Mouse (Mus musculus): ENCODE measurements around the gene Bahcc1.

Gene Bahcc1

DNA sequence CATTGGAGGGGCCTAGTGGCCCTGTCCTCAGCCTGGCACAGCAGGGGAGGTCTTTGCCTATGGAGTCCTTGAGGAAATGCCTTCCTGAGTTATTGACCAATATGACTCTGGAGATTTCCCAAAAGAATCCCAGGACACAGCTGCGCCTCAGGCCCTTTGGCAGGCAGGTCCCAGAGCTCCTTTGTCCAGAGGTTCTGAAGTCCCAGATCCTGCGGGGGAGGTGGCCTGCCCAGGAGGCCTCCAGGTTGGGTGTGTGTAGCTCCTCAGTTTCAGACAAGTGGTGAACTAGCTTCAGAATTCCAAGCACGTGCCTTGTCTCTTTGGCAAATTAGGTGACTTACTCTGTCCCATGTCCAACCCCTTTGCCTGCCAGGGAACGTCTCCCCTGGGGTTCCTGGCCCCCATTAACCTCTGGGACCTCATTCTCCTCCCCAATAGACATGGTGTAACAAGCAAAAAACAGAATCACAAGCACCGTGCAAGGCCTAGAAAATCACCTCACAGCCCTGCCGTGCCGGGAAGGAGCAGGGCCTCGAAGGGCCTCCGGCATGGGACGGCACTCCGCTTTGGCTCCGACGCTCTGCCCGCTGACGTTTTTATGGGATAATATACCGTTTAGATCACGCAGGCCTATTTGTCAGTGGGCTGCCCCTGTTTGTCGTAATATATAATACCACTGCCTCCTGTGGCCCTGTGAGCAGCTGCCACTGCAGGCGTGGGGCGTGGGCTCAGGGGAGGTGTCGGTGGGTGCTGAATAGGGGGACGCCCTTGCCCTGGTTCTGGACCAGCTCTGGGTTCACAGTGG is 10.2 kb downstream of the Bahcc1 start:
- no peak for DNase-seq (ENCODE audit: low spot score)

DNA sequence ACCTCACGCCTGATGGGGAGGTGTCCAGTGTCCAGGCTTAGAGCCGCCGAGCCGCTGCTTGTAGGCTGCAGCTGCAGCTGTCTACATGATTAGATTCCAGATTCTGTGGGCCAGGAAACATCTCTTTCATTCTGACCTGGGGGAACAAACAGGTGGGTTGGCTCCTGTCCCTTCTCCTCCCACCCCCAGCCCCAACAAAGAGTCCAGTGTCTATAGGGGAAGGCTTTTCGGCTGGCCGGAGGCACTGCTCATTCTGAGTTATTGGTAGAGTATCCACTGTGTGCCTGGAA is 10.7 kb downstream of the Bahcc1 start:
- no peak for DNase-seq (ENCODE audit: low spot score)

DNA sequence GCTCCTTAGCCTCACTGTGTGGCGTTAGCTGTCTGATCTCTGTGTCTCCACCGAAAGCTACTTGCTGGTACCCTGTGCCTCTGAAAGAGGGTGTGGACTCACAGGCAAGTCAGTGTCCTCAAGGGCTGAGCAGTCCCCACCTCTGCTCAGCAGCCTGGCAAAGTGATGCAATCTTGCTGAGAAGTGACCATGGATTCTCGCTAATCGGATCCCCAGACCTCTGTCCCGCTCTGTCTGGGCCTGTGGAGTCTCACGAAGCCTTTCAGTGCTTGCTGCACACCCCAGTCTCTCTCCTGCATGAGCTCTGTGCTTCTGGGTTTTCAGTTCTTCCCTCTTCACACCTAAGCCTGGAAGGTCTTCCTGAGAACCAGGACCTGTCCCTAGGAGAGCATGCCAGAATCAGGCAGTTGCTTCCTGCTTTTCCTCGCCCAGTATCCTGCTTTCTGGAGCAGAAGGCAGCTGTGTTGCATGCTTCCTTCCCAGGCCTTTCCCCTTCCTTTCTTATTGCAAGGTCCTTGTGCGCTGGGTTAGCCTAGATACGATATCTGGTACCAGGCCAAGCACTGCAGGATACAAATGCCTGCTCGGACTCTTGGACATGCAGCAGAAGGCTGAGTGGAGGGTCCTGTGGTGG is 15.5 kb downstream of the Bahcc1 start:
- no peak for DNase-seq (ENCODE audit: low spot score)

DNA sequence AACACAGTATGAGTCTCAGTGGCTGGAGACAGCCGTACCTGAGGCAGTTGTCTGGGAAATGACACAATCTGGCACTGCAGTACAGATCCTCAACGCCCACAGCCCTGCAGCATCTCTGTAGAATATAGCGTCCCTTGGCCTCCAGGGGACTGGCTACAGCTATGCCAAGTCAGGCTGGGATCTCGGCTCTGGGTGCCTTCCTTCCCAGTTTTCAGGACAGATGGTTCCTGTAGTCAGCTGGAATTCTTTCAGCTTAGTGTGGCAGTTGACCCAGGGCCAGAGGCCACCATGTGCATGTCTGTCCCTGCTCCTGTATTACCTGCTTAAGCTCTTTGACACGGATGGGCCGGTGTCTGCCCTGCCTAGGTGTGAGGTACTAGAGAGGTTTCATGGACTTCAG is 16.2 kb downstream of the Bahcc1 start:
- no peak for DNase-seq (ENCODE audit: low spot score)

DNA sequence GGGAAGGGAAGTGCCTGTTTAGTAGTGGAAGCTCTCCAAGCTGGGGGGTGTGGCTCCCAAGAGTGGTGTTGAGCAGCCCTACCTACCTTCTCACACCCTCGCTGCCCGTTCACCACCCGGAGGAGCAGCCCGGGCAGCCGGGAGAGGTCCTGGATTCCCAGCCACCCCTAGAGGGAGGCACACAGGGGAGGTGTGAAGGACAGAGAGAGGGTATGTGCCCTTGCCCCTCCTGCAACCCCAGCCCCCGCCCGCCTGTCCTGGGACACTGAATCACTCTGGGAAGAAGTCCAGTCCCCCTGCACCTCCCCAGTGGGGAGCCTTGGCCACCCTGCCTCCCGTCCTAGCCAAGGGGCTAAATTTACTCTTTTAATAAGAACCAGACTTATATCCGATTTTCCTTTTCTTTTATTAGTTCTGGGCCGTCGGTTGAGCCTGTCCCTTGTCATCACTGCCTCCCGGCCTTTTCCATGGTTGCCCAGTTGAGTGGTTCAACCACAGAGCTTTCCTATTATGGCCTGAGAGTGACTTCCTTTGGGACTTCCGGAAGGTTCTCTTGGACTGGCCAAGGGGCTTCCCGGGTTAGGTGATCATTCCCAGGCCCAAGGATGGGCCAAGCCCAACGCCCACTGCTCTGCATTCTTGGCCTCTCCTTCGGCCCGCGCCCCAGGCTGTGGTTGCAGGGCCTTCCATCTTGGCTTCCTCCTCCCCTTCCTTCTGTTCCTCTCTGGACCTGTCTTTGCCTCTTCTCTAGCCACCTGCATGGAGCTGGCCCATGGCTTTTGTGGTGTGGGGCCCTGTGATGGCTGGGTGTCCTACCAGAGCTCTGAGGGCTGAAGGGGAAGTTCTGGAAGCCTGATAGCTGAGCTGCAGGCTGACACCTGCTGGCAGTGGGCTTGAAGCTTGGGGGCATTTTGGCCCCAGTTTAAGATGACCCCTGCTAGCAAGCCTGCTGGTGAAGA is 18.5 kb downstream of the Bahcc1 start:
- DNase-seq (ENCODE audit: low spot score) = no peak

DNA sequence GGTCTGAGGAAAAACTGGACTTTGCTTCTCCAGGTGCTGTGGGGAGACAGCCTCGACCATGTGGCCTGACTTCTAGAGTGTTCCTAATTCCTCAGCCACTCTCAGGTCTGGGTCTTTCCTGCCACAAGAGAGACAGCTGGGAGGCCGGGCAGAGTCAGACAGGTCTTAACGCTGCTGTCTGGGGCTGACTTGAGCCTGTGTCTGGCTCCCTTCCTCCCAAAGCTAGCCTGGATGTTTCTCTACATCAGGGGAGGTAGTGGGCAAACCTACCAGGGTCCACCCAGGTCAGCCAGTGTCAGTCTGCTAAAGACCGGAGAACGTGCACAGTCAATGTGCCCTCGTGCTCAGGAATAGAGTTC is 19.2 kb downstream of the Bahcc1 start:
- DNase-seq (ENCODE audit: low spot score) = no peak

DNA sequence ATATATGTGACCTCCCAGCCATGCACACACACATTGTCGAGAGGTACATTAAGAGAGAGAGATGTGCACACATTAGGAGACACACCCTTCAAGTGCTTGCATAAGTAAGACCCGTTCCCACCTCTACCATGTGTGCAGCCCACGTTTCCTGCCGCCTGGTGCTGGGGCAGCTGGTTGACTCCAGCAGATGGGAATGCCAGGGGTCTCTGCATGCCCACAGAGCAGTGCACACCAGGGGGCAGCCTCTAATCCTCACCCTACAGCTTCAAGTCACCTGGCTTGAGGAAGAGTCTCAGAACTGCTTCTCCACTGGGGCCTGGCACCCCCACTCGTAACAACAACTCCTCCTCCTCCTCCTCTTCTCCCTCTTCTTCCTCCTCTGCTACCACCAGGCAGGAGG is 19.7 kb downstream of the Bahcc1 start:
- DNase-seq (ENCODE audit: low spot score) = no peak

DNA sequence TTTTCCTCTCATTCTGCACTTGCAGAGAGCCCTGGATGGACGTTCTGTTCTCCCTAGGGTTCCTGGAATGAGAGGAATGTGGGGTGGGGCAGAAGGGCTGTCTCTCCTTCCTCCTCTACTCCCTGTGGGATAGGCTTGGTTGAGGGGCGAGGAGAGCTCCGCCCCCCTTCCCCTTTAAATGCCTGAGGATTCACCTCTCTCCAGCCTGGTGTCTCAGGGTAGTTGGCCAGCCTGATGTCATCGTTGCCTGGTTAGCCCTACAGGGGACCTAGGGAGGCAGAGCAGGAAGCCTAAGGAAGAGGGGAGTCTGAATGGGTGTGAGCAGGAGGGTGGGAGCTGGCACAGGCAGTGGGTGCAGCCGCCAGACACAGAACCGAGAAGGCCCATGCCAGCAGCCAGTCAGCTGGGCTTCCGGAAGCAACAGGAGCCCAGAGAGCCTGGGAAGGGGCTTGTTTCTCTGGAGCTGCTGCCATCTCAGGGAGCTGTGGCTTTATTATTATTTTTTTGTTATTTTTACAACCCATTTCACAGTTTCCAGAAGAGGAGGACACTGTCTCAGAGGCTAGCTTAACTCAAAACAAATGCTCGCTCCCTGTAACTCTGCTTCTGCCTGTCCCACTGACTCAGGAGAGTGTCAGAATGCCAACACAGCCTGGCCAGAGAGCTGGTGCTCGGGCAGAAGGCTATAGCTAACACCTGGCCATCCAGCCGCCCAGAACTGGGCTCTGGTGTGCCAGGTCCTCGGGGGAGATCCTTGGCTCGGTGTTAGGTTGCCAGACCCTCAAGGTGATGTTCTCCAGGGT is 20.3 kb downstream of the Bahcc1 start:
- DNase-seq (ENCODE audit: low spot score) = no peak

DNA sequence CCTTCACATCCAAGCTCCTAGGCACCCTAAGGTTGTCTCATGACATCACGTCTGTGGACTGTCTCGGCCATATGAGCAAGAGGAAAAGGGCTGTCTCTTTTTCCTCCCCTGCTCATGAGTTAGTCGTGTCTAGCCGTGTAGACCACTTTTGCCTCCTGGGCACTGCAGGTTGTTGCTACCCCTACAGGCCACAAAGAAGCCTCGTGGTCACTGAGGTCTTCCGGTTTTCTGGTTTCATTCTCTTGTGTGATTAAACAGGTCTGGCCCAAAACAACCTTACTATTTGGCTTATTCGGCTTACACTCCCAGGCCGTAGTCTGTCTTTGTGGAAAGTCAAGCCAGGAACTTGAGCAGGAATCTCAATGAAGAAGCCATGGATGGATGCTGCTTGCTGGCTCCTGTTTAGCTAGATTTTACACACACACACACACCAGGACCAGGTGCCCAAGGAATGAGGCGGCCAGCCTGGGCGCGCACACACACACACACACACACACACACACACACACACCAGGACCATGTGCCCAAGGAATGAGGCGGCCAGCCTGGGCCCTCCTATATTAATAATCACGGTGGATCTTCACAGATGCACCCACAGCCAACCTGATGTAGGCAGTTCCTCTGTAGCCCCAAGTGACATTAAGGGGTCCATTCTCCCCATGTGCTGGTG is 21.0 kb downstream of the Bahcc1 start:
- DNase-seq (ENCODE audit: low spot score) = no peak

DNA sequence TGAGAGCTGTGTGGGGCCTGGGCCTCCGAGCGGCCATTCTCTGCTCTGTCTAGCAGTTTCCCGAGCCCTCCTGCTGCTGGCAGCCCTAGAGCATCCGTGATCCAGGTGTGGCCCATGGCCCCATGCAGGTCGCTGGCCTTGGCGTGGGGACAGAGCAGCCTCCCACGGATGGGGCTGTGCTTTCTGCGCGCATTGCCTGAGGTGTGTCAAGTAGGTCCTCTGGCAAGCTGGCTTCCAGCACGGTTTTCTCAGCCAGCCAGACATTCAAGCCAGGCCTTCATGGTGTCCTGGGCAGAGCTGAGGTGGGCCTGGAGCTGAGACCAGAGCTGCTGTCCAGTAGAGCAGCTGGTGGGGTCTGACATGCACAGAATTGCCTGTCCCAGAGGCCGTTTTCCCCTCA is 21.7 kb downstream of the Bahcc1 start:
- DNase-seq (ENCODE audit: low spot score) = no peak

DNA sequence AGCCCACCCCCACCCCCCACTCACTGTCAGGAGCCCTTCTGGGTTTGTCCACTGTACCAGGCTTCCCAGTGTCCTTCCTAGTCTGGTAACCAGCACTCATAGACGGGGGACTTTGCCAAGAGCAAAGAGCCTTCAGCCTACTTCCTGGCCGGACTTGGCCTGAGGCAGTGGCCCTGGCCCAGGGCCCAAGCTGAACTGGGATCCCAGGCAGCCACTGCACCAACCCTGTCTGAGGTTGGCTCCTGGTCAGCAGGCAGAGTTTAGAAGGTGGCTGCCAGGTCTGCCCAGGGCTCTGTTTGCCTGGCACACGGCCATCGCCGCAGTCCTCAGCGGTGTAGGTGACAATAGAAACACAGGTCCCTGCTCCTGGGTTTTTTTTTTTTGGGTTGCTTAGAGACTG is 22.3 kb downstream of the Bahcc1 start:
- peak; percentile 73 for DNase-seq (ENCODE audit: low spot score)

DNA sequence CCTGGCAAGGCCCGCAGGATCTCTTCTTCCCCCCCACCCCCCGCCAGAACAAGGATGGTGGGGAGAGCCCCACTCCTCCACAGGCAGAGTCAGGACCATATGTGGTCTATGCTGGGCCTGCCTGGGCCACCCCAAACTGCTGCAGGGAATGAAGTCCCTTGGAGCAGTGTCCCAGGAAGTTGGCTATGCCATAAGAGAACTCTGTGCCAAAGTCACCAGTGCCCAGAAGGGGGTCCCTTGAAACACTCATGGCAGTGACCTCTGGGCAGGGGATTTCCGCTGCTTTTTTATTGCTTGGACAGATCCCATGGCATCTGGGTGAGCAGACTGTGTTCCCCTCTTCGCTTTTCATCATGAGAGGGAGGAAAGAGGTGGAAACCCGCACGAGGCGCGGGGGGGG is 22.8 kb downstream of the Bahcc1 start:
- DNase-seq (ENCODE audit: low spot score) = no peak

DNA sequence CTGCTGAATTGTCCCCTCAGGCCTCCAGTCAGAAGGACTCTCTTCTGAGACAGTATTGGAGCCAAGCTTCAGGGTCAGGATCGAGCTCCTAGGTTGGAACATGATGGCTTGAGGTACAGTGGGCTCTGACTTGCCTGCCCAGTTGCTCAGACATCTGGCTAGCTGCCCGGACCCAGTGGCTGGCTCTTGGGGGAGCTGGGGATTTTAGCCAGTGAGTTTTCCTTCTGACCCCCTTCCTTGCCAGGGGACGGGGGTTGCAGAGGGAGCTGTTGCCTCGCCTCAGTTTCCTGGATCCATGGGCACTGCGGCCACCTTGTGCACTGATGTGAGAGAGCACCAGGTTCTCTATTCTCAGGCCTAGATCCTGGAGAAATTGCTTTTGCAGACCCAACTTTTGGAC is 23.4 kb downstream of the Bahcc1 start:
- no peak for DNase-seq (ENCODE audit: low spot score)

DNA sequence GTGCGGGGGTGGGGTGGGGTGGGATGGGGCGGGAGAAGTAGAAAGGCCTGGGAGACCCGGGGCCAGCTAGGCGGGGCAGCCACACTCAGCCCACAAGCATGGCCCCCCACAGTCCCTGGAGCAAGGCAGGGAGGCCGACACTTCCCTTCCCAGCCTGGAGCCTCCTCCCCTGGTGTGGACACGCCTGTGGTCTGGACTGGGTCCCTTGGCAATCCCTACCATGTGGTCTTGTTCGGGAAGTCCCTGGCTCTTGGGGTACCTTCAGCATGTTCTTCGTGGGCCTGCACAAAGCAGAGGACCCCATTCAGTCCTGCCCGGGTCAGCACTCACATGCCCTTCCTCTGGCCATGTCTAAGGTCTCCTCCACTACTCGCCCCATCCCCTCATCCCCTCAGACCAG is 23.8 kb downstream of the Bahcc1 start:
- DNase-seq (ENCODE audit: low spot score) = no peak

DNA sequence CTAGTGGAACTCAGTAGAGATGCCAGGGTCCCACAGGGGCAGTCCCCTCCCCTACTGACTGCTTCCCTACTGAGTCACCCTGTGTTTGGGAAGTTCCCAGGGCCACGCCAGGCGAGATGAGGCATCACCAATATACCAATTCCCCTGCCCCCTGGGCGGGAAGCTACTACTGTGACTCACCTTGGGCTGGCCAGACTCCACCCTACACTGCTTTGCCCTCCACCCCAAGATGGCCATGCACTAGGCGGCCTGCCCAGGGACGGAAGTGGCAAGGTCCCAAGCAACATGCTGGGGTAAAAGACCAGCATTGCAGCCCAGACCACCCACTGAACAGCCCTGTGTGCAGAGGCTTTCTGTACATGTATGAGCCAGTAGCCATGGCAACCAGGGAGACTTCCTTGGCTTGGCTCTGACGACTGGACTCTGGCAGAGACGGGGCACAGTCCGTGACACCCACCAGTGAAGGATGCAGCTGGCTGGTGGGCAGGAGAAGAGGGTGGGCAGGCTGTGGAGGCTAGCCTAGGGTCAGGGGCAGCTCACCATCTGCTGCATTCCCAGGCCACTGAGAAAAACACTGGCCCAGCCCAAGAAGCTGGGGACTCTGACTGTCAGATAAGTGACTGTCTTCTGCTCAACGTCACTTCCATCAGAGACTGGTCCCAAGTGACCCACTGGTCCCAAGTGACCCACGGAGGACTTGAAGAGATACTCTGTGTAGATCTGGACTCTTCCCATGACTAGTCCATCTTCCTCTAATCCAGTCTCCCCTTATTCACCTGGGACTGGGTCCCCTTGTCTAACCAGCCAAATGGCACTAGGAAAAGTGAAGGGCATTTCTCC is 24.5 kb downstream of the Bahcc1 start:
- DNase-seq (ENCODE audit: low spot score) = no peak

DNA sequence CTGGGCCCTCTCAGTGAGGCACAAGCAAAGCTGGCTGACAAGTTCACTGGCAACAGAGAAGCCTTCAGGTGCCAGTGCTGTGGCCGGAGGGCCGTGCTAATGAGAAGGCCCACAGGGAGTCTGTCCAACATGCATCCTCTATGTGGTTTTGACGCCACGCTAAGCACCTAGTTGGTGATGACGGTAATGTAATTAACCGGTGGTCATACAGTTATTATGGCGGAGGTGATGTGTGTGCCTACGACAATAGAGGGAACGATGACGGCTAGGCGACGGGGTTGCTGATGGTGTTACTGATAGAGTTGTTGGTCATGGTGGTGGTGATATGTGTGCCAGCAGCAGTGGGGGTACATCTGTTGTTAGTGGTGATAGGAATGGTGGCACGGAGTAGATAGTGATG is 25.2 kb downstream of the Bahcc1 start:
- no peak for DNase-seq (ENCODE audit: low spot score)

DNA sequence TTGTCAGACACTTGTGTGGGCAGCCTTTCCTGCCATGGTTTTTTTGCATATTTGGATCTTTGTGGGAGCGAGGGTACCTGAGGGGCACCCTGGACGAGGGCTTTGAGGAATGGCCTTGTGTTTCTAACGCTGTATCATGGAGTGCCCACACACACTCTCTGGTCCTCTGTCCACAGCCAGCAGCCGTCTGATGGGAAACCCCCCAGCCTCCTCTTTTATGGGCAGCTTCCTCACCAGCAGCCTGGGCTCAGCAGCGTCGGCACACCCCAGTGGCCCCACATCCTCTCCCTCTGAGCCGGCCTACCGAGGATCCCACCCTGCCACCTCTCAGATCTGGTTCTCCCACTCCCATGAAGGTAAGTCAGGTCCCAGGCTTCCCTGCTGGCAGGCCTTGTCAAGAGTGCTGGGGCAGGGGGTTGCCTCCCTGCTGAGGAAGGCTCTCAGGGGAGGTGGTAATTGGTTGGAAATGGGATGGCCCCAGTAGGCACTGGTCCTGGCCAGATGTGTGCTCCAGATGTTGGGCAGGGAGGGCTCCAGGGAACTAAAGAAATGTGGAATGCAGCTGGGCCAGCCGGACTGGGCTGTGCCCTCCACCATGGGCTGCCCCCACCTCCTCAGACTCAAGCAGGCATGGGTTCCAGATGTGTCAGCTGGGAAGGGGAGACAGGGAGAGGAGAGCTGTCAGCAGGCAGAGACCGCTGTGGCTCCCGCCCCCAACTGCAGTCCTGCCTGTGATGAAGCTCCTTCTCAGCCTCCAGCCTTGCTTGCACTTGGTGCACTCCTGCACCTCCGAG is 26.3 kb downstream of the Bahcc1 start:
- no peak for DNase-seq (ENCODE audit: low spot score)

DNA sequence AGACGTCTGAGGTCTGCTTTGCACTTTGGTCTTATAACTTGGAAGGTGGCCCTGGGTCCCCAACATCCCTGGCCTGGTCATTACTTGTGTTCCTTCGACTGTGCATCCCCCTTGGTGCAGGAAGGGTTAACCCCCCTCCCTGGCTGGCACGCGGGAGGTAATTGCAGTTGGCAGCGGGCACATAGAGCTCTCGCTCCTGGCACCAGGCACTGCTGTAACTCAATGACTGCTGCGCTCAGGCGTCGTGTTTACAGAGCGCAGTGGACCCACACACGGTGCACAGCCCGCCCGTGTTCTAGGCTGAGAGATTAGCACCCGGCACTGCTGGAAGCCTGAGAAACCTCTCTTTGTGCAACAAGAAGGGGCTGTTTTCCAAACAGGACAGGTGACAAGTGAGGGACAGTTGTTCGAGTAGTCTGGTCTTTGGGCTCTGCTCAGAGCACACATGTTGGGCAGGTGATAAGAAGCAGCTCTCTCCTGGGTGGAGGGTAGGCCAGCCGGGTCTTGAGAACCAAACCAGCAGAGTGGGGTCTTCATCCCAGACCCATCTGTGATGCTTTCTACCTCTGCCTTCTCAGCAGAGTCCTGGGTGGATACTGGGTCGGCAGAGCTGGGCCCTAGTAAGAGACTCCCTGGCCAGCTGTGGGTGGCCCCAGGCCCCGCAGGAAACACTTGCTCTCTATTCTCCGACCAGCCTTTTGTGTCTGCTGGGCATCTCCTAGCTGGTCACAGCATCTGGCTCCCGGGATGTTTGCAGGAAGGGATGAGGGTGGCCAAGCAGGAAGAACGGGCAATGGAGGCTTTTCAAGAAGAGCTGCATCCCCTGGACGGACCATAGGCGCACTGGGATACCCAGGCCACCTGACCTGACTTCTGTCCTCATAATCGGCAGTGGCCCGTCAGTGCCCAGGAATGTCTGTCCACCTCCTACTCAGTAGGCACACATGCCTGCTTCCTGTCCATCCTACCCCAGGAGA is 27.3 kb downstream of the Bahcc1 start:
- DNase-seq (ENCODE audit: low spot score) = peak; percentile 60

DNA sequence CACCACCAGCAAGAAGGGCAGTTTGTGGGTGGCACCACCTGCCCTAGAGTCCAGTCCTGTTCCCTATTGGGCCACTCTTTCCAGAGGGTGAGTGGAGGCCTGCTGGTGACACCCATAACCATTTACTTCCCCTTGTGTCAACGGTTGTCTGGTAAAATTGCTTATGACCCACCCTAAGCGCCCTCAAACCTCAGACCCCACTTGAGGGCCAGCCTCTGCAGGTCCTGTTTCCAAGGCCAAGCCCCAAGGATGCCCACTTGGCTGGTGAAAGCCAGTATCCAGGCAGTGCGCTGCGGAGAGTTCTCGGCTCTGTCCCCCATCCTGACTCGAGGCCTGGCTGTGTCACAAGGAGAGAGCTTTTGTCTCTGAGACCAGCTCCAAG is 28.0 kb downstream of the Bahcc1 start:
- DNase-seq (ENCODE audit: low spot score) = no peak

Measured in layer of hippocampus, adult 11-12 months (tissue).